Mouse (Mus musculus) forebrain, embryonic 16.5 days (tissue): ENCODE results near the gene Wnk2. TPM values are rescaled to one million over a fixed set of nuclear protein-coding genes. Genes with fewer than 3 reads are reported as not detected.

Experiments used
- ATAC-seq: fragments of 200-750 bp; cut with Nextera tagmentation; 2 replicates; pipeline ENCODE4 v1.8.0; 2017; ENCODE audit warnings: mild to moderate bottlenecking, moderate library complexity
- H3K27ac ChIP-seq: fragments of 300-500 bp; sonication (generic); 2 replicates; pipeline ENCODE4 v1.5.1; 2014; ENCODE audit warnings: low read length, control low read depth
- H3K27me3 ChIP-seq: fragments of 300-500 bp; sonication (generic); replicated peaks from 2 replicates; pipeline ENCODE4 v1.6.1; 2014; ENCODE audit warnings: low read length; ENCODE audit not compliant: control insufficient read depth, insufficient read depth
- H3K36me3 ChIP-seq: fragments of 300-500 bp; sonication (generic); 2 replicates; pipeline ENCODE4 v1.6.1; 2014; ENCODE audit not compliant: control insufficient read depth, insufficient read depth
- H3K4me1 ChIP-seq: fragments of 300-500 bp; sonication (generic); replicated peaks from 2 replicates; pipeline ENCODE4 v1.6.1; 2014; ENCODE audit warnings: low read length; ENCODE audit not compliant: control insufficient read depth, insufficient read depth
- H3K4me2 ChIP-seq: fragments of 300-500 bp; sonication (generic); 2 replicates; pipeline ENCODE4 v1.6.1; 2014; ENCODE audit warnings: mild to moderate bottlenecking, low read length, control low read depth
- H3K4me3 ChIP-seq: fragments of 300-500 bp; sonication (generic); replicated peaks from 2 replicates; pipeline ENCODE4 v1.5.1; 2014; ENCODE audit warnings: mild to moderate bottlenecking, low read length, control low read depth
- H3K9ac ChIP-seq: fragments of 300-500 bp; sonication (generic); replicated peaks from 2 replicates; pipeline ENCODE4 v1.6.1; 2014; ENCODE audit warnings: low read depth, low read length, control low read depth
- H3K9me3 ChIP-seq: fragments of 300-500 bp; sonication (generic); 2 replicates; pipeline ENCODE4 v1.6.1; 2016; ENCODE audit warnings: low read length; ENCODE audit not compliant: control insufficient read depth
- WGBS: fragments of 180-500 bp; shearing (Covaris S2); extraction: QIAGEN DNeasy Blood & Tissue Kit; methylation state at CpG from one replicate; pipeline ENCODE4 v1.1.7; 2014; 5-methylcytosine and 5-hydroxymethylcytosine counted together
- polyA plus RNA-seq: library from polyadenylated mRNA; unstranded; fragments of >200 nt; fragmentation: Nextera tagmentation; extraction: Ambion mirVana; gene quantifications from 2 replicates; pipeline ENCODE4 v1.2.1, GENCODE M21; 2015

Wnk2 gene
- polyA plus RNA-seq, 1 experiment from 2014 or later = 21.3 TPM

DNA sequence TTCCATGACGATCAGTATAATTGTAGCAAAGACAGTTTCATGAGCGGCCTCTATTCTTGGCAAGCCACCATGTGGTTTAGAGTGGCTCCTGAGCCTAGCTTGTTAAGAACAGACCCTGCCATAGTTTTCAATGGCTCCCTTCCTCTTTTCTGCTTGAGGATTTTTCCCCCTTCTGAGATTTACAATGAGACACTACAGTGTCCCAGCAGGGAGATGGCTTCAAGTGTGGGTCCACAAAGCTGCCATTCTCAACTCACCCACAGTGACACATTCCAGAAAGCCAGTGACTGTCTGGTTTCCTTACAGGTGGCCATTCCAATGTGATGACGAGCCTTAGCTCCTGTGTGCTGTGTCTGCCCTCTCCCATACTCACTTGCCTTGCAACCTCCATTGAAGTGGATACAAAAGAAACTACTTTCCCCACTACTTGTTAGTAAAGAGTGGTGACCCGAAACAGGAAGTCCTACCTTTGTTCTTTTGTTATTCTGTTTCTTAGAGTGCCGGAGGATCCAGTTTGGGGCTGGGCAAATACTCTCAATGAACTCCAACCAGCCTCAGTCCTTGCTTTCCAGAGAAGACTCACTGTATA, 134.5 kb downstream of the Wnk2 start:
- WGBS = 11% methylated on average over 5 of the region's 5 CpGs
- 0 out of 2 replicates have a peak, but pooled peaks cover 3% of the 10 kb centered on the region for H3K9me3 ChIP-seq
- no peaks in the 10 kb centered on the region for H3K36me3 ChIP-seq
- no peak for ATAC-seq
- H3K9ac ChIP-seq = no peak overlapping the region
- no peaks in the 10 kb centered on the region for H3K27me3 ChIP-seq
- H3K4me2 ChIP-seq = no peak overlapping the region
- peaks cover 20% of the 10 kb centered on the region for H3K4me1 ChIP-seq
- no peak overlapping the region for H3K4me3 ChIP-seq
- no peak overlapping the region for H3K27ac ChIP-seq

DNA sequence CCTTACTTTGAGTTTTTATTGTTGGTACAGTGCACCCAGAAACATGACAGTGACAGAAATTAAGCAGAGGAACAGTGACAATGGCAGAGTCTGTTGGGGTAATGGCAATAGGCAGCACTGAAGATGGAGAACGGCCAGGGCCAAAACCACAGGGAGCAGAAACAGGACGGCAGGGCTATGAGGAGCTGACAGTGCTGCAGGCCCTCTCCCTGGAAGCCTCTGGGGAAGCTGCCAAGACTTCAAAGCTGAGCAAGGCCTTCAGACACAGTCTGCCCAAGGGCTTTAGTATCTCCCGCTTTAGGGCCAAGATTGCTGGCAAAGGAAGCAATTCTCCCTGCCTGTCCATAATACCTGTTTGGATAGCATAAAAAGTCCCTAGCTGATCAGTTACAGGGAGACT, 146.1 kb downstream of the Wnk2 start:
- Histone ChIP-seq H3K4me3 (no peak overlapping the region), H3K4me1 (no peaks in the 10 kb centered on the region), H3K27me3 (no peaks in the 10 kb centered on the region), H3K36me3 (no peaks in the 10 kb centered on the region), H3K4me2 (no peak overlapping the region), H3K27ac (no peak overlapping the region), H3K9me3 (no peaks in the 10 kb centered on the region), H3K9ac (no peak overlapping the region)
- ATAC-seq = peak; percentile 10; the same call in 1 of the 2 replicates
- 44% methylated on average over 3 of the region's 3 CpGs for whole genome bisulfite sequencing

DNA sequence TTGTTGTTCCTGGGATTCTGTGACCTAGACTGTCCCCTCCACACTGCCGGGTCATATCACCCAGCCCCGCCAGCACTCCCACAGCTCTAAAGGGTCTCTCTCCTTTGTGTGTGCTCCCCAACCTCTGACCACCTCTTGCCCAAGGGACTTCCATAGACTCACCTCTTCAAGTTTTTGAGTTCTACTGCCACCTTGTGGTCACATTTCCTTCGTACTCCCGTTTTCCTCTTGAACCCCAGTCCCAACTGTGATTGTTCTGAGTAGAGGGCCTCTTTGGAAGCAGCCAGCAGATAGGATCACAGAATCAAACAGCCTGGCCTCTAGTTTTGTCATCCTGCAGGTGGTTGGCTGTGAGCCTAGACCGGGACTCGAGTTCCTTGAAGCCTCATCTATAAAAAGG, 149.2 kb downstream of the Wnk2 start:
- Histone ChIP-seq H3K4me2 (no peak overlapping the region), H3K27me3 (no peaks in the 10 kb centered on the region), H3K9ac (no peak overlapping the region), H3K4me1 (peaks cover 3% of the 10 kb centered on the region; the same call in 1 of the 2 replicates), H3K36me3 (no peaks in the 10 kb centered on the region), H3K4me3 (no peak overlapping the region), H3K27ac (no peak overlapping the region), H3K9me3 (no peaks in the 10 kb centered on the region)
- 8% methylated on average over 6 of the region's 6 CpGs for WGBS
- ATAC-seq = peak; percentile 36; the same call in 1 of the 2 replicates

DNA sequence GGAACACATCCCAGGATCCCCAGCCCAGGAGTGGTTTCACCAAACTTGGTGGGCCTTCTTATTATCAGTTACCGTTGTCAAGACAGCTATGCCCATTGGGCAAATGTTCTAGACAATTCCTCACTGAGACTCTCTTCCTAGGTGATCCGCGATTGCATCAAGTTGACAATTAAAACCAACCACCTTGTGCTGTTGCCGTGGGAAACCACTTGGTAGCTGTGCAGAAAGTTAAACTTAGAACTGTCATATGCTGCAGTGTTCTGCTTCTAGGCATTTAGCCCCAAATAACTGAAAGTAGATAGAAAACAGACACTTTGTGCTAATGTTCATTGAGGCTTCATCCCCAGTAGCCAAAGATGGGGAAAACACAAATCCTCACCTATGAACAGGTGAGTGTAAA, 151.1 kb downstream of the Wnk2 start:
- H3K4me3 ChIP-seq = no peak overlapping the region
- no peak overlapping the region for H3K9ac ChIP-seq
- 87% methylated on average over 4 of the region's 4 CpGs for WGBS
- ATAC-seq = no peak
- no peak overlapping the region for H3K4me2 ChIP-seq
- no peaks in the 10 kb centered on the region for H3K9me3 ChIP-seq
- no peaks in the 10 kb centered on the region for H3K36me3 ChIP-seq
- no peak overlapping the region for H3K27ac ChIP-seq
- H3K27me3 ChIP-seq = no peaks in the 10 kb centered on the region
- H3K4me1 ChIP-seq = peaks cover 3% of the 10 kb centered on the region; the same call in 1 of the 2 replicates

DNA sequence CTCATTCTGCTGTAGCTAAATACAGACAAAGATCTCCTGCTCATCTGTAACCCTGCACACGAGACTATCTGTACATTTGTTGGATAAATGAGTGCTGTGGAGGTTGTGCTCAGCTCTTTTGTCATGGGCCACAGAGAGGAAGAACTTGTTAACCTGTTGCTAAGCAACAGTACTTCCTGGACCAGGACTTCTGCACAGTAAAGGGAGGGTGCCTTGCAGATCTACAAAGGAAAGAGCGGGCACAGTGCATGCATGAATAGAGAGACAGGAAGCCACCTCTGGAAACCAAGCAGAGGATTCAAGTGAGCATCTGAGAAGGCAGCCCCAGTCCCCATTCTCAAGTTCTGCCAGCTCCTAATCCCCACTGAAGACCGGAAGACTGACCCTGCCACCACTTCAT, 152.9 kb downstream of the Wnk2 start:
- 7% methylated on average over 3 of the region's 3 CpGs for WGBS
- no peak overlapping the region for H3K4me2 ChIP-seq
- no peaks in the 10 kb centered on the region for H3K27me3 ChIP-seq
- no peaks in the 10 kb centered on the region for H3K9me3 ChIP-seq
- no peak overlapping the region for H3K4me3 ChIP-seq
- ATAC-seq = peak; percentile 54; the same call in 1 of the 2 replicates
- H3K36me3 ChIP-seq = no peaks in the 10 kb centered on the region
- no peak overlapping the region for H3K9ac ChIP-seq
- no peak overlapping the region for H3K27ac ChIP-seq
- H3K4me1 ChIP-seq = peaks cover 3% of the 10 kb centered on the region; the same call in 1 of the 2 replicates

DNA sequence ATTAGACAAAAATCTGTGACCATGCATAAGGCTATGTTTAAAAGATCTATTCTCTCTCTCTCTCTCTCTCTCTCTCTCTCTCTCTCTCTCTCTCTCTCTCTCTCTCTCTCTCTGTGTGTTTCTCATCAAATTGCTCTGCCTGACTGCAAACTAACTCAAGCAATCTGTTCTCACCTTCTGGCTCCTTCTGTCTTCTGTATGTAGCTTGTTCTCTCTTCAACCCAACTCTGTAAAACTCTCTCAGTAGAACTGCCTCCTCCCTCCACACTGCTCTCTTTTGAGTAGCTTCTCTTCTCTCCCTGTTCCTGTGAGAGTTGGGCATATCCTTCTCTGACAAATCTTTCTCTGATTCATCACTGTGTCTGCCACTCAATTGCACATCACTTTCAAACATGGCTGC, 154.9 kb downstream of the Wnk2 start:
- H3K27ac ChIP-seq = no peak overlapping the region

DNA sequence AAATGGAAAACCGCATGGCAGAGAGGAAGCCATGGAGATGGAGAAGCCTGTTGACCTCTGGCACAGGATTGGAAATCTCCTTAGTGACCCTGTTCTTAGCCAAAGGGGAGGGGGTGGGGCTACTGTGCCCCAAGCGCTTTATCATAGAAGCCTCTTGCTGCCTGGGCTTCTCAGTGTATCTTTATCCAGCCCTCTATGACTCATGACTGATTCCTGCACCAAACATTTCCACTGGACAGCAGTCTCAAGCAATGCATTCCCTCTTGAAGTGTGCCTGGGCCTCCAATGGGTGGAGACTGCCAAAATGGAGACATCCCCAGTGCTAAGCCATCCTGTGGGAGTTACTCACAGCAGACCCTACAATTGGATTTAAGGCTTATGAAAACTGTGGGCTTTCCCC, 157.7 kb downstream of the Wnk2 start:
- ATAC-seq = no peak
- no peak overlapping the region for H3K9ac ChIP-seq
- 91% methylated on average over 2 of the region's 2 CpGs for WGBS

More for the DNA sequence above, 154.9 kb downstream of the Wnk2 start:
- no peak overlapping the region for H3K4me3 ChIP-seq
- ATAC-seq = peak; percentile 50; the same call in 1 of the 2 replicates
- no peaks in the 10 kb centered on the region for H3K36me3 ChIP-seq
- H3K27me3 ChIP-seq = no peaks in the 10 kb centered on the region
- H3K9ac ChIP-seq = no peak overlapping the region
- H3K9me3 ChIP-seq = no peaks in the 10 kb centered on the region
- peaks cover 3% of the 10 kb centered on the region; the same call in 1 of the 2 replicates for H3K4me1 ChIP-seq
- H3K4me2 ChIP-seq = no peak overlapping the region

More for the DNA sequence above, 157.7 kb downstream of the Wnk2 start:
- Histone ChIP-seq H3K9me3 (no peaks in the 10 kb centered on the region), H3K4me3 (no peak overlapping the region), H3K4me1 (peaks cover 3% of the 10 kb centered on the region; the same call in 1 of the 2 replicates), H3K4me2 (no peak overlapping the region), H3K36me3 (no peaks in the 10 kb centered on the region), H3K27me3 (no peaks in the 10 kb centered on the region), H3K27ac (no peak overlapping the region)

Other genes starting within 250 kb of the Wnk2 start
- 13.7 and 14.8 TPM in 2 replicates for gene Fam120a, start 180.0 kb downstream of the Wnk2 start, polyA plus RNA-seq
- gene Ninj1, start 39.5 kb upstream of the Wnk2 start, polyA plus RNA-seq = 21.3 and 23.1 TPM in 2 replicates
- gene Card19, start 68.0 kb upstream of the Wnk2 start, polyA plus RNA-seq = 20.6 and 21.4 TPM in 2 replicates
- gene Susd3, start 100.7 kb upstream of the Wnk2 start, polyA plus RNA-seq = 0.75 and 0.85 TPM in 2 replicates
- 3.1 and 4.2 TPM in 2 replicates for gene Fgd3, start 172.3 kb upstream of the Wnk2 start, polyA plus RNA-seq
- 30.1 and 31.5 TPM in 2 replicates for gene Bicd2, start 193.6 kb upstream of the Wnk2 start, polyA plus RNA-seq